Mouse (Mus musculus): ENCODE results near the gene Zc3h12b. TPM values are rescaled to one million over a fixed set of nuclear protein-coding genes. Genes with fewer than 3 reads are reported as not detected.

Gene Zc3h12b
- polyA plus RNA-seq, 1 experiment from 2014 or later, result 3.0 TPM

Other genes starting within 250 kb of the Zc3h12b start
- not detected in 2 replicates for gene Asb12, start 153.7 kb upstream of the Zc3h12b start, polyA plus RNA-seq (2015; fragmentation: Nextera tagmentation; extraction: Ambion mirVana)
- not detected in 2 replicates for gene Pfn5, start 153.6 kb upstream of the Zc3h12b start, polyA plus RNA-seq (2015; fragmentation: Nextera tagmentation; extraction: Ambion mirVana)
- gene Zc4h2, start 53.2 kb upstream of the Zc3h12b start, polyA plus RNA-seq (2015; fragmentation: Nextera tagmentation; extraction: Ambion mirVana), result 9.9 and 11.9 TPM in 2 replicates
- 46.4 and 49.2 TPM in 2 replicates for gene Las1l, start 245.3 kb downstream of the Zc3h12b start, polyA plus RNA-seq (2015; fragmentation: Nextera tagmentation; extraction: Ambion mirVana)

All from thymus, postnatal 0 days (tissue).